Mouse (Mus musculus) myocyte (in vitro differentiated cells): ENCODE measurements at regions not wholly inside any gene's neighbourhood (a gene's known extent, or its start where the extent isn't known, plus 50 kb on each side); places are given as distances from the start of the nearest gene placed in this dataset.

Experiments used
- MAX ChIP-seq: IDR thresholded peaks from one replicate; pipeline ENCODE4 v1.6.1; 2011; ENCODE audit warnings: low read depth, mild to moderate bottlenecking, control low read depth
- REST ChIP-seq: IDR thresholded peaks from one replicate; pipeline ENCODE4 v1.6.1; 2011; ENCODE audit warnings: mild to moderate bottlenecking, control low read depth, moderate library complexity; ENCODE audit not compliant: insufficient read depth, insufficient read length

- TF ChIP-seq REST (no peak), MAX (no peak)
These were observed 830.3 kb upstream of the Adgrl2 start for GRCm38 (mm10) chr3:149820670-149821069.
